Mouse (Mus musculus) heart, adult 2 months (tissue): ENCODE measurements around the gene Extl1.

Source experiments
- CTCF ChIP-seq: fragments of 200-600 bp; IDR thresholded peaks from 2 replicates; pipeline ENCODE4 v1.8.1; 2022; ENCODE audit warnings: antibody characterized with exemption, mild to moderate bottlenecking, moderate library complexity
- POLR2A ChIP-seq: fragments of 200-500 bp; IDR thresholded peaks from 2 replicates; pipeline ENCODE4 v1.6.1; 2011; ENCODE audit warnings: mild to moderate bottlenecking, low read depth, low read length, control low read depth; ENCODE audit not compliant: insufficient read depth

GRCm38 (mm10) chr4:134353527-134354409, 29.9 kb downstream of the Extl1 start:
- TF ChIP-seq CTCF, result no peak
- no peak for TF ChIP-seq POLR2A
